Mouse (Mus musculus): ENCODE measurements at regions not wholly inside any gene's neighbourhood (a gene's known extent, or its start where the extent isn't known, plus 50 kb on each side); places are given as distances from the start of the nearest gene placed in this dataset.

GRCm38 (mm10) chr2:114796630-114797290 is 142.0 kb upstream of the Dph6 start:
- H3K4me1 ChIP-seq: 0 out of 2 replicates have a peak, but pooled peaks cover 13% of the 10 kb centered on the region
- H3K4me3 ChIP-seq: no peak overlapping the region
- H3K4me2 ChIP-seq (replicated peaks): no peak overlapping the region
- no peaks in the 10 kb centered on the region for H3K9me3 ChIP-seq
- no peak overlapping the region for H3K9ac ChIP-seq (replicated peaks)
- WGBS: 75% methylated on average over 6 of the region's 6 CpGs
- H3K36me3 ChIP-seq: no peaks in the 10 kb centered on the region
- H3K27me3 ChIP-seq: no peaks in the 10 kb centered on the region
- H3K27ac ChIP-seq (replicated peaks): peak overlapping the region; percentile 44
- peak; percentile 73 for ATAC-seq (replicated peaks)

DNA sequence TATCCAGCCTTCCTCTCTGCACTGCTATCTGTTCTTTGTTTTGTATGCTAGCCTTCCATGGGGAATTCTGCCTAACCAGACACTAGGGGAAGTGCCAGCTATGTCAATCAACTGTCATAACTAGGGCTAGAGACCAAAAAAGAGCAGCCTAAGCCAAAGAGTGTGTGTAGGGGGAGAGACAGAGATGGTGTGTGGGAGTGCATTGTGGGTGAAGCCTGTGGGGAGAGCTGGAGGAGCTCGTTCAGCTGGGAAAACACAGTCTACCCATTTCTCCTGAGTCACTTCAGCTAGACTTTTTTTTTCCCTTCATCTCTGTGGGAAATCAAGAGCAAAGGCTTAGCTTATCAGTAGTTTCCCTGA is 142.5 kb upstream of the Dph6 start:
- H3K27ac ChIP-seq (replicated peaks): peak overlapping the region; percentile 44
- peak; percentile 91 for ATAC-seq (replicated peaks)
- no peaks in the 10 kb centered on the region for H3K36me3 ChIP-seq
- no peaks in the 10 kb centered on the region for H3K9me3 ChIP-seq
- H3K4me2 ChIP-seq (replicated peaks): no peak overlapping the region
- no peak overlapping the region for H3K4me3 ChIP-seq
- 22% methylated on average over 1 of the region's 1 CpGs for WGBS
- no peak overlapping the region for H3K9ac ChIP-seq (replicated peaks)
- no peaks in the 10 kb centered on the region for H3K27me3 ChIP-seq
- H3K4me1 ChIP-seq: 0 out of 2 replicates have a peak, but pooled peaks cover 13% of the 10 kb centered on the region

DNA sequence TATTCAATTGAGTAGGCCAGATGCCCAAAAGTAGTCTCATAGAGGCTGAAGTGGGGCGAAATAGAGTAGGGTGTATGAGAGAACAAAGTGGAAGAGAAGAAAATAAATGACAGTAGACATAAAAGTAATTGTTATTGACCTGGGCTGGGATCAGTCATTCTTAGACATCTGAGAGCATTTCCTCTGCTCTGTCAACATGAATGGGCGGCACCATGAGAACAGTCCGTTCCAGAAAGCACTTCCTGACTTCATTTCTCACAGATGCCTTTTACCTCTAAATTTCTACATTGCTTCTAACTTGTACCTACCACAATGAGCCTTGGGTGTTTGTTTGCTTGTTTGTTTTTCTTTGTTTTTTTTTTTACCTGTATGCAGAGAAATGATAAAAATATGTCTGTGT is 148.5 kb upstream of the Dph6 start:
- Histone ChIP-seq H3K36me3 (no peaks in the 10 kb centered on the region), H3K27me3 (no peaks in the 10 kb centered on the region), H3K4me3 (no peak overlapping the region), H3K9ac (replicated peaks) (no peak overlapping the region), H3K27ac (replicated peaks) (no peak overlapping the region), H3K4me2 (replicated peaks) (no peak overlapping the region), H3K4me1 (no peaks in the 10 kb centered on the region), H3K9me3 (no peaks in the 10 kb centered on the region)
- WGBS: 87% methylated on average over 3 of the region's 3 CpGs
- no peak for ATAC-seq (replicated peaks)

DNA sequence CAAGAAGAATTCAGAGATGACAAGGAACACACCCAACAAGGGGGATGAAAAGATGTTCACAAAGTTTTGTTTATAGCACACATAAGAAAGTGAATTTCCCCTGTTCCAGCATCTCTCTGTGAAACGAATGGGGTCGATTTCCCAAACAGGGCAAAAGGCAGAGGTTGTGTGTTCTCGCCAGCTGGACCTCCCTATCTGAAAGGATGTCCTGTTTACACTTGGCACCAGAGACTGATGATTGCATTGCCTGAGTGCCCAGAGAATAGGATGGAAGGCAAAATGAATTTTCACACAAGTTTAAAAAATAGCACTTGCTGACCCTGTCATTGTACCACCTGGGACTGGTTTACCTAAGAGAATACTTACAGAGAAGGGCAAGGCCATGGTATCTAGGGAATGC is 149.2 kb upstream of the Dph6 start:
- H3K4me2 ChIP-seq (replicated peaks): no peak overlapping the region
- no peaks in the 10 kb centered on the region for H3K4me1 ChIP-seq
- 89% methylated on average over 3 of the region's 3 CpGs for WGBS
- H3K36me3 ChIP-seq: no peaks in the 10 kb centered on the region
- no peak overlapping the region for H3K27ac ChIP-seq (replicated peaks)
- no peak for ATAC-seq (replicated peaks)
- H3K4me3 ChIP-seq: no peak overlapping the region
- no peak overlapping the region for H3K9ac ChIP-seq (replicated peaks)
- no peaks in the 10 kb centered on the region for H3K27me3 ChIP-seq
- no peaks in the 10 kb centered on the region for H3K9me3 ChIP-seq

- H3K9me3 ChIP-seq: no peaks in the 10 kb centered on the region
- no peak overlapping the region for H3K4me2 ChIP-seq (replicated peaks)
- 57% methylated on average over 3 of the region's 3 CpGs for WGBS
- no peaks in the 10 kb centered on the region for H3K36me3 ChIP-seq
- ATAC-seq (replicated peaks): peak; percentile 67
- no peak overlapping the region for H3K9ac ChIP-seq (replicated peaks)
- no peaks in the 10 kb centered on the region for H3K27me3 ChIP-seq
- no peak overlapping the region for H3K4me3 ChIP-seq
- H3K4me1 ChIP-seq: no peaks in the 10 kb centered on the region
- no peak overlapping the region for H3K27ac ChIP-seq (replicated peaks)
Observed at GRCm38 (mm10) chr2:114805436-114806047, 150.8 kb upstream of the Dph6 start.

DNA sequence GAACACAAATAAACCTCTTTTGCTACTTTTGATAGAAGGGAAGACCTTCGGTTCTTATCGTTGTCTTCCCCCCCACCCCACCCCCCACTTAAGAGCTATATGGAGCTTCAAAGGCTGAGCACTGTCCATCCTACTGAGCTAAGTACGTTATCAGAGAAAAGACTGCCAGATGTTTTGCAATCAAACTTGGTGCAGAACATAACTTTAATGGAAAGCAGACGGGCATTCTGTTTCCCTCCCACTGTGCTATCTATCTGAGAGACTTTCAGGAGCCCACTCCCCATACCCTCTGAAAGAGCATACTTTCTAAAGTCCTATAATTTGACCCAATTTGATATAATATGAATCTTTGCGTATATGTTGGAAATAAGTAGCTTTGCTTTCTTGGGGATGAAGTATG is 153.3 kb upstream of the Dph6 start:
- Histone ChIP-seq H3K36me3 (no peaks in the 10 kb centered on the region), H3K27ac (replicated peaks) (no peak overlapping the region), H3K9ac (replicated peaks) (no peak overlapping the region), H3K4me2 (replicated peaks) (no peak overlapping the region), H3K4me3 (no peak overlapping the region), H3K9me3 (no peaks in the 10 kb centered on the region), H3K27me3 (no peaks in the 10 kb centered on the region), H3K4me1 (no peaks in the 10 kb centered on the region)
- WGBS: 81% methylated on average over 5 of the region's 5 CpGs
- ATAC-seq (replicated peaks): no peak

GRCm38 (mm10) chr2:114812141-114812902 is 157.6 kb upstream of the Dph6 start:
- WGBS: 80% methylated on average over 11 of the region's 11 CpGs

GRCm38 (mm10) chr2:114812903-114813290 is 158.1 kb upstream of the Dph6 start:
- H3K9me3 ChIP-seq: no peaks in the 10 kb centered on the region
- H3K27ac ChIP-seq (replicated peaks): no peak overlapping the region
- no peaks in the 10 kb centered on the region for H3K36me3 ChIP-seq
- H3K4me2 ChIP-seq (replicated peaks): no peak overlapping the region
- no peak overlapping the region for H3K4me3 ChIP-seq
- no peaks in the 10 kb centered on the region for H3K4me1 ChIP-seq
- no peaks in the 10 kb centered on the region for H3K27me3 ChIP-seq
- no peak for ATAC-seq (replicated peaks)
- 35% methylated on average over 3 of the region's 3 CpGs for WGBS
- H3K9ac ChIP-seq (replicated peaks): no peak overlapping the region

More at GRCm38 (mm10) chr2:114812141-114812902, 157.6 kb upstream of the Dph6 start:
- H3K9me3 ChIP-seq: no peaks in the 10 kb centered on the region
- H3K4me3 ChIP-seq: no peak overlapping the region
- no peak overlapping the region for H3K4me2 ChIP-seq (replicated peaks)
- ATAC-seq (replicated peaks): no peak
- no peaks in the 10 kb centered on the region for H3K4me1 ChIP-seq
- no peak overlapping the region for H3K9ac ChIP-seq (replicated peaks)
- H3K36me3 ChIP-seq: no peaks in the 10 kb centered on the region
- H3K27ac ChIP-seq (replicated peaks): no peak overlapping the region
- H3K27me3 ChIP-seq: no peaks in the 10 kb centered on the region

DNA sequence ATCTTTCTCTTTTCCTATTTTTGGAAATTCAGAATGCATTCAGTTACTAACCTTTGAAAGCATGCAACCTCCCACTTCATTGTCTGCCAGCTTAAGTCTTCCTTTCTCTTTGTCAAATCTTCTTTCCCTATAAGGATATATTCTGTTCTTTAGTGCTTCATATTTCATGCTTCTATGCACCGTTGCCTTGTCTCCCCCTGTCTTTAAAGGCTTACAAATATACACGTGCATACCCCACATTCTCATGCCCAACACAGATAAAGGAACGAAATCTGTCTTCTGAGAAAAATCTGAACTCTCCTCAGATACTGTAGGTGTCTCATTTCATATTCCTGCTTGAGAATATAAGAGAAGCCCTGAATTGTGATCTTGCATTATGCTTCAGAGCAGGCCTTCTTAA is 167.9 kb upstream of the Dph6 start:
- H3K4me1 ChIP-seq: no peaks in the 10 kb centered on the region
- H3K4me2 ChIP-seq (replicated peaks): no peak overlapping the region
- no peaks in the 10 kb centered on the region for H3K9me3 ChIP-seq
- H3K4me3 ChIP-seq: no peak overlapping the region
- H3K27me3 ChIP-seq: no peaks in the 10 kb centered on the region
- no peak for ATAC-seq (replicated peaks)
- no peaks in the 10 kb centered on the region for H3K36me3 ChIP-seq
- no peak overlapping the region for H3K27ac ChIP-seq (replicated peaks)
- 56% methylated on average over 3 of the region's 3 CpGs for WGBS
- H3K9ac ChIP-seq (replicated peaks): no peak overlapping the region

GRCm38 (mm10) chr2:114828192-114828591 is 173.4 kb upstream of the Dph6 start:
- Histone ChIP-seq H3K4me2 (replicated peaks) (no peak overlapping the region), H3K27ac (replicated peaks) (no peak overlapping the region), H3K36me3 (no peaks in the 10 kb centered on the region), H3K27me3 (no peaks in the 10 kb centered on the region), H3K9ac (replicated peaks) (no peak overlapping the region), H3K4me1 (no peaks in the 10 kb centered on the region), H3K4me3 (no peak overlapping the region), H3K9me3 (no peaks in the 10 kb centered on the region)
- WGBS: 62% methylated on average over 6 of the region's 6 CpGs
- ATAC-seq (replicated peaks): no peak

DNA sequence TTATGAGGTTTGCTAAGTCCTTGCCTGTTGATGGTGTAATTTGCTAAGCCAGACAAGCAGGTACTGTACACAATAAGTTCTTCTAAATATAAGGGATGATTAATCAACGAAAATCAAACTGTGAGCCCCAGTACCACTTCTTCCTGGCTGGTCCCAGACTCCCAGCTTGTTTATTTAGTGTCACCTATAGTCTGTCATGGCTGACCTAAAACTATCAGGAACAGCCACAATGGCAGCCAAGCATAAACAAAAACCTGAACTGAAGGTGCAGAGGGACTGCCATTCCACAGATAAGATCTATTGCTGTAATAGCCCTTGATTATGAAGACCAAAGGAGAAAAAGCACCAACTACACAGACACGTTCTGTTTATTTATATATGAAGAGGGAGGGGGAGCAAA is 180.9 kb upstream of the Dph6 start:
- Histone ChIP-seq H3K4me3 (no peak overlapping the region), H3K4me1 (no peaks in the 10 kb centered on the region), H3K9ac (replicated peaks) (no peak overlapping the region), H3K27me3 (no peaks in the 10 kb centered on the region), H3K4me2 (replicated peaks) (no peak overlapping the region), H3K27ac (replicated peaks) (no peak overlapping the region), H3K9me3 (no peaks in the 10 kb centered on the region), H3K36me3 (no peaks in the 10 kb centered on the region)
- ATAC-seq (replicated peaks): no peak
- WGBS: 57% methylated on average over 2 of the region's 2 CpGs

- Histone ChIP-seq H3K27me3 (no peaks in the 10 kb centered on the region), H3K4me2 (replicated peaks) (no peak overlapping the region), H3K9ac (replicated peaks) (no peak overlapping the region), H3K4me1 (no peaks in the 10 kb centered on the region), H3K9me3 (no peaks in the 10 kb centered on the region), H3K27ac (replicated peaks) (no peak overlapping the region), H3K36me3 (no peaks in the 10 kb centered on the region), H3K4me3 (no peak overlapping the region)
- WGBS: 73% methylated on average over 9 of the region's 9 CpGs
- no peak for ATAC-seq (replicated peaks)
Observed at GRCm38 (mm10) chr2:114843696-114844388, 189.1 kb upstream of the Dph6 start.
